Mouse (Mus musculus) small intestine, adult 2 months (tissue): ENCODE measurements around the gene Vps37d.

Experiments used
- CTCF ChIP-seq: fragments of 200-500 bp; IDR thresholded peaks from 2 replicates; pipeline ENCODE4 v1.5.1; 2012; ENCODE audit warnings: low read depth, mild to moderate bottlenecking, control low read depth, inconsistent platforms, low read length, moderate library complexity, mixed read lengths; ENCODE audit not compliant: insufficient replicate concordance, insufficient read length; ENCODE audit errors: extremely low read depth
- POLR2A ChIP-seq: fragments of 200-500 bp; IDR thresholded peaks from 2 replicates; pipeline ENCODE4 v1.6.1; 2012; ENCODE audit warnings: low read depth, mild to moderate bottlenecking, control low read depth, inconsistent platforms, low read length, moderate library complexity

- no peak for TF ChIP-seq CTCF
- no peak for TF ChIP-seq POLR2A
Observed at GRCm38 (mm10) chr5:135076368-135076767, 1.7 kb downstream of the Vps37d start.
